Mouse (Mus musculus): ENCODE data around the gene Entpd6.

Gene Entpd6

GRCm38 (mm10) chr2:150786251-150787180, 37.7 kb downstream of the Entpd6 start, which contains the start of gene Pygb:
TSS of gene Pygb (plus strand) at chr2:150786735.
- in situ Hi-C loops (cut with MboI): no loop called here

GRCm38 (mm10) chr2:150787234-150787771, 38.5 kb downstream of the Entpd6 start:
- in situ Hi-C loops (cut with MboI): no loop called here

GRCm38 (mm10) chr2:150788768-150789550, 40.1 kb downstream of the Entpd6 start:
- in situ Hi-C loops (cut with MboI): no loop called here

- in situ Hi-C loops (cut with MboI): no loop called here
Measured at GRCm38 (mm10) chr2:150793320-150793719, 44.5 kb downstream of the Entpd6 start.

- in situ Hi-C loops (cut with MboI): no loop called here
Measured at GRCm38 (mm10) chr2:150798084-150798483, 49.2 kb downstream of the Entpd6 start.

- in situ Hi-C loops (cut with MboI): no loop called here
Measured at GRCm38 (mm10) chr2:150800616-150801015, 51.8 kb downstream of the Entpd6 start.

- in situ Hi-C loops (cut with MboI): no loop called here
Measured at GRCm38 (mm10) chr2:150803035-150803434, 54.2 kb downstream of the Entpd6 start.

- in situ Hi-C loops (cut with MboI): no loop called here
Measured at GRCm38 (mm10) chr2:150808381-150808780, 59.5 kb downstream of the Entpd6 start.

GRCm38 (mm10) chr2:150808812-150809211, 60.0 kb downstream of the Entpd6 start:
- in situ Hi-C loops (cut with MboI): no loop called here

- in situ Hi-C loops (cut with MboI): no loop called here
Measured at GRCm38 (mm10) chr2:150810603-150811002, 61.8 kb downstream of the Entpd6 start.

- in situ Hi-C loops (cut with MboI): no loop called here
Measured at GRCm38 (mm10) chr2:150812816-150813215, 64.0 kb downstream of the Entpd6 start.

- in situ Hi-C loops (cut with MboI): no loop called here
Measured at GRCm38 (mm10) chr2:150816676-150817402, 68.0 kb downstream of the Entpd6 start.

- in situ Hi-C loops (cut with MboI): no loop called here
Measured at GRCm38 (mm10) chr2:150818742-150819141, 69.9 kb downstream of the Entpd6 start.

- in situ Hi-C loops (cut with MboI): no loop called here
Measured at GRCm38 (mm10) chr2:150820720-150821119, 71.9 kb downstream of the Entpd6 start.
